Mouse (Mus musculus) thymus, postnatal 0 days (tissue): ENCODE measurements around the gene Fam186b. TPM values are rescaled to one million over a fixed set of nuclear protein-coding genes. Genes with fewer than 3 reads are reported as not detected.
"Not testable (repeated sequence)": the region's sequence is repeated elsewhere in the genome, so short reads cannot be mapped to it uniquely, and the experiment has no call there.

Experiments used
- DNase-seq: peaks from one replicate; pipeline ENCODE4 v3.0.0-alpha.2; 2015; ENCODE audit warnings: low spot score
- polyA plus RNA-seq: library from polyadenylated mRNA; unstranded; fragments of >200 nt; fragmentation: Nextera tagmentation; extraction: Ambion mirVana; gene quantifications from 2 replicates; pipeline ENCODE4 v1.2.1, GENCODE M21; 2015

The Fam186b gene
- polyA plus RNA-seq, 1 experiment from 2014 or later: 0.05 TPM

GRCm38 (mm10) chr15:99259730-99260252 lies 35.9 kb downstream of the Fam186b start:
- DNase-seq: peak; percentile 73

GRCm38 (mm10) chr15:99259167-99259729 lies 36.4 kb downstream of the Fam186b start:
- no peak for DNase-seq

GRCm38 (mm10) chr15:99255241-99255749 lies 40.4 kb downstream of the Fam186b start:
- no peak for DNase-seq

GRCm38 (mm10) chr15:99254477-99255005 lies 41.1 kb downstream of the Fam186b start:
- no peak for DNase-seq

GRCm38 (mm10) chr15:99253772-99254171 lies 41.9 kb downstream of the Fam186b start:
- no peak for DNase-seq

GRCm38 (mm10) chr15:99253175-99253479 lies 42.6 kb downstream of the Fam186b start:
- DNase-seq: not testable (repeated sequence)

- DNase-seq: peak; percentile 25
Measured at GRCm38 (mm10) chr15:99252381-99253174, 43.1 kb downstream of the Fam186b start.

DNA sequence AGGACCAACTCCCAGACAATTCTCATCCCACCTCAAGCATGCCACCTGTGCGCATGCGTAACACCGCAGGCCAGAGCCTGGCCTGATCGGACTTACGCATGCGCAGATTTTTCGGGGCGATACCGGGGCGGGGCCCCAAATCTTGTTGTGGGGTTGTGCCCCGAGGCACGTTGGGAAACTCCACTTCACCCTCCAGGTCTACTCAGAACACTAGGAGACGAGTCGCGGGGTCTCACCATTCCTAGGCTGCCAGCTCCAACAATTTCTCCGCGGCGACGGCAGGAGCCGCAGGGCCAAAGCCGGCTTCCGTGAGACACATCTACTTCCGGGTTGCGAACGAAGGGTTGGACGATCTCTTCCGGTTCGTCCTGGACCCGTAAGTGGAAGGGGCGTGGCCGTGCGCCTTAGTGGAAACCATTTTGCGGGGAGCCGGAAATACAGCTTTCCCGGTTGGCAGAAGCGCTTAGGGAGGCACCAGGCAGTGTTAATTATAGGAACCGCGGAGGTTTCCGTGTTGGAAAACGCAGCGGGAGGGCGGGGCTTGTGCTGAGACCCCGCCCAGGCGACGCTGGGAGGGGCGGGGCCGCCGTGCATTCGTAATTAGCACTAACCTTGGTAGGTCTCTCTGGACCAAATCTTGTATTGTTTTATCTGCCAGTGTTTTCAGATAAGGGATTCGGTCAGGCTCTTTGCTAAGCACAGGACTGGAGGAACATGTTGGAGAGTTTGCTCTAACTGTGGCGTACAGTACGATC lies 43.9 kb downstream of the Fam186b start, which contains the start of gene Mcrs1:
Gene Mcrs1 (minus strand): TSS at position 336 of the 755 bp plus-strand sequence.
- DNase-seq: peak; percentile 99

GRCm38 (mm10) chr15:99251111-99251510 lies 44.6 kb downstream of the Fam186b start:
- DNase-seq: not testable (repeated sequence)

GRCm38 (mm10) chr15:99249938-99250337 lies 45.8 kb downstream of the Fam186b start:
- DNase-seq: no peak

GRCm38 (mm10) chr15:99248972-99249371 lies 46.7 kb downstream of the Fam186b start:
- no peak for DNase-seq

DNA sequence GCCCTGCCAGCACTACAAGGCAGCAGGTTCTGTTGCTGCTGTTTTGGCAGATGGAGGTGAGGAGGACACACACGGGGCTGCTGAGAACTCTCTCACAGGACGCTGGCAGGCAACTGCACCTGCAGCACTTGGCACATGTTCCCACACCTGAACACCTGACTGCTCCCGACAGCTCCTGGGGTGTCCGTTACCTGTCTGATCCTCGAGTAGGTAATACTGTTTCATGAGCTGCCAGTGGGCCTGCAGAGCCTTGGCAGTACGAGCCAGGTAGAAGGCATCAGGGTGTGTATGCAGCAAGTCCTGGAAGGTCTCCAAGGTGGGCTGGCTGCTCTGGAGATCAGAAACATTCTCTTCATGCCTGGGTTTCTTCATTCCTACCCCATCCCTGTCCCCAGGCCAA lies 49.0 kb downstream of the Fam186b start:
- DNase-seq: not testable (repeated sequence)

DNA sequence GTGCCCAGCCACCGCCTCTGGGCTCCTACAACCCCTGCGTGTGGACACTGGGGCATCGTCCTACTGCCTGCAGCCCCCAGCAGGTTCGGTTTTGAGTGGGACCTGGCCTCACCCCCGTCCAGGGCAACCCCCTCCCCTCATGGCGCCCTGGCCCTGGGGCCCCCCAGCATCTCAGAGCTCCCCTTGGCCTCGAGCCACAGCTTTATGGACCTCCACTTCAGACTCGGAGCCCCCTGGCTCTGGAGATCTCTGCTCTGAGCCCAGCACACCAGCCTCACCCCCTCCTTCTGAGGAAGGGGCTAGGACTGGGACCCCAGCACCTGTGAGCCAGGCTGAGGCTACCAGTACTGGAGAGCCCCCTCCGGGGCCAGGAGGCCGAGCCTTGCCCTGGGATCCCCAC lies 53.6 kb downstream of the Fam186b start:
- no peak for DNase-seq

DNA sequence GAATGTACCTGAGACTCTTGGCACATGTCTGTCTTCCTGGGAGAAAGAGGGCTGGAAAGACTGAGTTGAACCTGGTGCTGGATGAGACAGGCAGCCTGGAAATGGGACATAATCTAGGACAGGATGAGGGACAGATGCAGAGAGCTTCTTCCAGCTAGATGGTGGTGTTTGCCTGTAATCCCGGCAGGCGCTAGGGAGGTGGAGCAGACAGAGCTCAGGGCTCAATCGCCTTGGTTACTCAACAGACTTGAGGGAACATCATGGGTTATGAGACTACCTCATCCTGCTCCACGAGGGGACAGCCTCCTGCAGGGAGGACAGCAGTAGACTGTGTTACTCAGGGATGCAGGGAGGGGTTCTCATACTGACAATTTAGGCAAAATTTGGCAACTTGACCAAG lies 54.4 kb downstream of the Fam186b start:
- no peak for DNase-seq

GRCm38 (mm10) chr15:99240129-99240528 lies 55.6 kb downstream of the Fam186b start:
- no peak for DNase-seq

GRCm38 (mm10) chr15:99238006-99238405 lies 57.7 kb downstream of the Fam186b start:
- DNase-seq: peak; percentile 80

GRCm38 (mm10) chr15:99234326-99235010 lies 61.2 kb downstream of the Fam186b start:
- DNase-seq: peak; percentile 66

DNA sequence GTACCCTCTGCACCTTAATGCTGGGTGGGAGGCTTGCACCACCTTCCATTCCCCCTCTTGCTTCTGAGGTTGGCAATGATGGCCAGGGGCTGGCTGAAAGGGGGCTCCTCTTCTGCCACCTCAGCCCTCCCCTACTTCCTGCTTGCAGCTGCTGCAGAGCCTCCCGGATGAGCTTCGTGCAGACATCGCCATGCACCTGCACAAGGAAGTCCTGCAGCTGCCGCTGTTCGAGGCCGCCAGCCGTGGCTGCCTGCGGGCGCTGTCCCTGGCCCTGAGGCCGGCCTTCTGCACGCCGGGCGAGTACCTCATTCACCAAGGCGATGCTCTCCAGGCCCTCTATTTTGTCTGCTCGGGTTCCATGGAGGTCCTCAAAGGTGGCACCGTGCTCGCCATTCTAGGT lies 62.0 kb downstream of the Fam186b start:
- DNase-seq: peak; percentile 88

DNA sequence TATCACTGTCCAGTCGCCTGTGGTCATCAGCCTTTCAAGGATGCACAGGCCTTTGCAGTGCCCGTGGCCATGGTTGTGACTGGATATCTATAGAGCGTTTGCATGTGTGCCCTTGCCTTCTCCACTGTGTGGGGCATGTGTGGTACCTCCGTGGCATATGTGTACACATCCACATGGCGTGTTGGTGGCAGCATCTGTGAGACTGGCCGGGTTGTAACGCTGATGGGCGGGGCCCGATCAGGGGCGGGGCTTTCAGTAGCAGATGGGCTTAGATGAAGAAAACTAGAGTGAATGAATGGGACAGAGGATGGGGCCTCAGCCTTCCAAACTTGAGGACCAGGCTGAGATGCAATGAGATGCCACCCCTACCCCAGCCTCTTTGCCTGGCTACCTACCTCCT lies 63.7 kb downstream of the Fam186b start:
- DNase-seq: no peak

DNA sequence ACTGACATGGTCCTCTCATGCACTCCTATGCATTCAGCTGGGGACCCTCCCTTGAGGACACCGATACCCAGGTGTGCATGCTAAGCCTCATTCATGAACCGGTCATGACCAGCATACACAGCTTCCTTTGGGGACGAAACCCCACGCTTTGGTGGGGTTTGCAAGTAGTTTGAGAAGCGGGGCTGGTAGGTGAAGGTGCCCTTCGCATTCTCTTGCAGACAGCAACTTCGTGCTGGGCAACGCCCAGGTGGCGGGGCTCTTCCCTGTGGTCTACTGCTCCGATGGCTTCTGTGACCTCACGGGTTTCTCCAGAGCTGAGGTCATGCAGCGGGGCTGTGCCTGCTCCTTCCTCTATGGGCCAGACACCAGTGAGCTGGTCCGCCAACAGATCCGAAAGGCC lies 69.6 kb downstream of the Fam186b start:
- DNase-seq: no peak
